Mouse (Mus musculus) spleen, embryonic (tissue): Measurements from ENCODE around the gene Rad51b.

Experiments
- CTCF ChIA-PET: fragments of 350-600 bp; sonication (Branson Sonifier 250); formaldehyde crosslinking; loops from one replicate; lab custom pipeline; 2022; lab: Charles Lee

The Rad51b gene

DNA sequence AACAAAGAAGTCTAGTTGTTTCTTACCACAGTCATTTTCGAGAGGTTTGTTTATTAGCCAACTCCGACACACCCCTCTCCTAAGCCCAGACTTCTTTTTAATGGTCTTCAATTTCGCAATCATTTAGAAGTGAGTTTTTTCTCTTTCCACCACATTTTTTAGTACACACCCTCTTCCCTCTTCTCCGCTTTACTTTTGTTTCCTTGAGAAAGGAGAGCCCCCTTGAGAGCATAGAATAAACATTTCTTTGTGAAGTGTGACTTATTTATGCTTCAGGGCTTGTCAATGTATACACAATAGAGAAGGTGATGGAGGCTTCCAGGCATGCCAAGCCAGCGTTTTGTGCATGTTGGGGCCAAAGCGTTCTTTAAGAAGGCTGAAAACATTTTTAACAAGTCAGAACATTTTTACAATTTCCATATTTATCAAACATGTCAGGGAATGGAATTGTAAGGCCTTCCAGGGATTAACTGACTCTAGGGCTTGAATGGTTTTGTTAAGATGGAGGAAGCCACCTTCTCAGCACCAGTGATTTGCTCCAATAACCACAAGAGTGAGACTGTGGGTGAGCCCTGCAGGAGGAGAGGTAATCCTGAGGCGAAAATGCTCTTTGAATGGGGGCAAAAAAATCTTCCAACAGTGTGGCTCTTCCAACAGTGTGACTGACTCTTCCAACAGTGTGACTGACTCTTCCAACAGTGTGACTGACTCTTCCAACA is 136.8 kb downstream of the Rad51b start:
- CTCF ChIA-PET, result no interaction called here

DNA sequence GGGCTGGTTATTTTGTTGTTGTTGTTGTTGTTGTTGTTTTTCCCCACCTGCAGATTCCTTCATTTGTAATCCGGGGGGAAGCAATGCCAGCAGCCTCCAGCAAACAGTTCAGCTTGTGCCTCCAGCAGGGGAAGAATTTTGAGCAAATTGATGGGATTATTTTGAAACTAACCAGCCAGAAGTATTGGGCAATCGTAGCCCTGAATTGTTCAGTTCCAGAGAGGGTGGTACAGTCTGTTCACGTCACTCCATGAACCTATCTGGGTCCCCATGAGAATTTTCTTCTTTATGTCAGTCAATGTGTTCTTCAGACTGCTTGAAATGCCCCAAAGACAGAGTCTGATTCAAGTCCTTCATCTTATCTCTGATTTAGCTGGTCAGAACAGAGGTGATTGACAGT is 138.4 kb downstream of the Rad51b start:
- CTCF ChIA-PET, result interaction anchor here (0.9 kb wide), 1 partner anchor 89 kb away, joined by 3 read pairs; no protein-coding TSS in a partner anchor

DNA sequence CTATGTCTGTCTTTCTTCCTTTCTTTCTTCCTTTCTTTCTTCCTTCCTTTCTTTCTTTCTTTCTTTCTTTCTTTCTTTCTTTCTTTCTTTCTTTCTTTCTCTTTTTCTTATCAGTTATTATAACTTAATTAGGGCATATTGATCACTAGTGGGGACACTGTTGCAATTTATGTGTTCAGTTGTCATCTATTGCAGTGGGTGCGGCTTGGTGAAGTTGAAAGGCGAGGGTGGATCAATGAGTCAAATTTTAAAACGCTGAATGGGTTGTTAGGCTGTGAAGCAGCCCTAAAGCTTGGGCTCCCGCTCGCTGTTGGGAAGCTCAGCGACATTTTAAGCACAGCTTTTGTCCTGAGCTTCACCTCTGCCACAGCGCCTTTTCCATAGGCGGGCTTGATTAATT is 139.0 kb downstream of the Rad51b start:
- CTCF ChIA-PET, result interaction anchor here (0.7 kb wide), 1 partner anchor 852 kb away, joined by 10 read pairs; no protein-coding TSS in a partner anchor

DNA sequence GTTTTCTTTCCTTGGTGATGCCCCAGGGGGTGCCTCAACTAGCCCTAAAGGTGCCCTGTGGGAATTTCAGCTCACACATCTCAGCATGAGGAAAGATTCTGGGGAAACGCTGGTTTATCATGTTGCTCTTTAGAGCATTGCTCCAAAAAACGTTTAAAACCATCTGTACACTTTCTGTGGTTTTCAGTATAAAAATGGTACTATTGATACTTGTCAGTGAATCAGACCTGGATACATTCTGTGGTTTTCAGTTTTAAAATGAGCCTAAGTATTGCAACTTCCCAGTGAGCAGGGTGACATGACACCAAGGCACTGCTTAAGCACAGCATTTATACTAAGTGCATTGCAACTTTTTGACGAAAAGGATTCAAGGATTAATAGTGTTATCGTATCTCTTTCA is 139.8 kb downstream of the Rad51b start:
- CTCF ChIA-PET, result no interaction called here

DNA sequence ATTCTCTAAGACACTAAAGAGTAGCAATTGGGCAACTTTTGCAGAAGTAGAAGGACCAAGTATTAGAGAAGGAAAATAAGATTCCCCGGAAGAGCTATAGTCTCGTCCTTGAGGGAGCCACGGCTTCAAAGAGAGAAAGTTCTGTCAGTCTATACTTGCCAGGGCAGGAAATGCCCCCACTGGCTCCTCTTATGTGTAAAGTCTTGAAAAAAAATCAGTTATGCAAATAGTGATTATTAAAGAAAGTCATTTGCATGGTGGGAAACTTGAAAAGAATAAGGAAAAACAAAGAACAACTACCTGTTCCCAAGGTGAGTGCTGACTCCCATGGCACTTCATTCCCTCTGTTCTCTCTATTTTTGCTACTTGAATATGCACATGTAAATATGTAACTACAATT is 140.5 kb downstream of the Rad51b start:
- CTCF ChIA-PET, result no interaction called here

DNA sequence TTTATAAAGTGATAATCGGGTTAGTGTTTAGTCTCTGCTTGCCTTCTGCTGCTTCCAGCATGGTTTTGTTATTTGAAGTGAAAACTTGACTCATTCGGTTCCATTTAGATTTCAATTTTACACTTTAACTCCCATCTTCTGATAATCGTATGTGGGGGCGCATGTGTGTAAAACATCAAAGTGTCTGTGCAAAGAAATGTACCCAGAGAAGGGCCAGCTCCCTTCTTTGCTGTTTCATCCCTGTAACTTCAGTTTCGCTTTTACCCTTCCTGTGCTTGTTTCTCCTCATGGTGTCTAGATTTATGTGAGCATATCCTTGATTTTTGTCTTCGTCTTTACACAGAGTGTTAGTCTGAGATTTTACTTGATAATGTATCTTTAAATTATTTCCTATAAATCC is 142.9 kb downstream of the Rad51b start:
- CTCF ChIA-PET, result no interaction called here

DNA sequence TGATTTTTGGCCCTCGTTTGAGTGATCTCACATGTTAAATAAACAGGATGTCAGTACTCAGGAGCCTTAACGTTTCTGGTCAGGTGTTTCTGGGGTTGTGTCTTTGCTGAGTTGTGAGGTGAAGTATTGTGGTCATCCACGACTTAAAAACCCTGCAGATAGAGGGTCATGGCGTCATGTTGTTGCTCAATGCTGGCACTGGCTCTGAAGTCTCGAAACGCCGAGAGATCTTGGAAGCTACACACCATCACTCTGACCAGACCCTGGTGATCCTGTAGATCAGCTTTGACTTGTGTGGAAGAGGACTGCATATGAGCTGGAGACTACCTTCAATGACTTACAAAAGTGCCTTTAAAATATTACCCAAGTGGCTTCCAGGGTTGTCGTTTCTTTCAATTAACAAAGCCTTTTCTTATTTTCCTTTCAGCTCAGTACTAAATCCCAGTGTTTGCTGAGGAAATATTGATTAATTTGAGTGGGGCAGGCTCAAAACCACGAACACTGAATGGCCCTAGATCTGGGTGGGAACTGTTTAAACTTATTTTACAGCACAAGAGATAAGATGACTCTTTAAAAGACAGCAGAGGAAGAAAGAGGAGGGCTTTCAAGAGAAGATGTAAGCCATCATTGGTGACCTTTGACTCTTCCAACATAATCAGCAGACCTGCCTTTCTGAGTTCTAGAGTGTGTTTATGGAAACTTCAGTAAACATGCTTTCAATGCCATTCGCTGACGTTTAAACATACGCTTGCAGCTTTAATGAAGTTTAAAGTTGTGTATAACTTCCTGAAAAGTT is 144.3 kb downstream of the Rad51b start:
- CTCF ChIA-PET, result interaction anchor here (0.5 kb wide), 1 partner anchor 278 kb away, joined by 6 read pairs; no protein-coding TSS in a partner anchor

DNA sequence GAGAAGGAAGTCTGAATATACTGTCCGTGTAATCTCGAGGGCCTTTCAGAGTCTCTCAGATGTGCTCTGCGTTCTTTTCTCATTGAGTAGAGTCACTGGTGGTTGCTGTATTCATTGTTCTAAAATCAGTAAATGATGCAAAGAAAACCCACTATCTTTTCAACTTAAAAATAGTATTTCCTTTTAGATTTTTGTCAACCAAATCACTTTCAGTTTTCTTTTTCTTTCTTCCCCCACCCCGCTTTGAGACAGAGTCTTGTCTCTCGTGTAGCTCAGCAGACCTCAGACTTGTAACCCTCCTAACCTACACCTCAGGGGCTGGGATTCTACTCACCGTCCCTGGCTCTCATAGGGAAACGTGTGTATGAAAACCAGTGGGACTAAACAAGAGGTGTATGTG is 145.0 kb downstream of the Rad51b start:
- CTCF ChIA-PET, result no interaction called here

DNA sequence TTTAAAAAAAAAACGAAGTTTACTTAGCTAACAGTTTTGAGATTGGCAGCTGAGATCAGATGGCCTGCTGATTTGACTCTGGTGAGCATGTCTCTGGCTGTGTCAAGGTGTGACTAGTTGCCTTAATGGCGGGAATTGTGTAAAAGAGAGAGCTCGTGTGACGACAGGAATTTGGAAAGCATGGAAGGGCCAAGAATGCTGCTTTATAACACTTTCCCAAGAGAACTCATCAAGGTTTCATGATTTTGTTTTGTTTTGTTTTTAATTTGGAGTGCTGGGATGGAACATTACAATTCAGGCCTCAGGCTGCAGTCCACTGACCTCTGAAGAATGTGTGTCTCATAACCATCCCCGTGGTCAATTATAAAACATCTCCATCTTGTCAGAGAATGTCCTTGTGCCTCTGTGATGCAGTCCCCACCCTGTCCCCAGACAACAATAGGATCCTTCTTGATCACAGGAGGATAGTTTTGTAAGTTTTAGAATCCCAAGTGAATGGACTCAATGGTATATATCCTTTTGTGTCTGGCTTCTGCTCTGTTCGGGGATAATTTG is 145.8 kb downstream of the Rad51b start:
- CTCF ChIA-PET, result interaction anchor here (0.7 kb wide), 1 partner anchor 669 kb away, joined by 3 read pairs; no protein-coding TSS in a partner anchor

DNA sequence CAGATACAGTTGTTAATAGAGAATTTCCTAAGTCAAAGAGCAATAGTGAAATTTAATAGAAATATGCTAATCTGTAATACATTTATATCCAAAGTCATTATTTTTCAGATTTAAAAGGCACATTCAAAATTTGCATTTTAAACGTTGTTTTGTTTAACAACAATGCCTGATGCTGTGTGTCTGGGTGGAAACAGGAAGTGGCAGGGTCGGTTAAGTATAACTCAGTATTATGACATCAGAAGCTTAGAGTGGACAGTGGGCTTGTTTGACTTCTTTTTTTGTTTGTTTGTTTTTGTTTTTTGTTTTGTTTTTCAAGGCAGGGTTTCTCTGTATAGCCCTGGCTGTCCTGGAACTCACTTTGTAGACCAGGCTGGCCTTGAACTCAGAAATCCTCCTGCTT is 147.6 kb downstream of the Rad51b start:
- CTCF ChIA-PET, result interaction anchor here (1.1 kb wide), 1 partner anchor 15 kb away, joined by 3 read pairs; no protein-coding TSS in a partner anchor

DNA sequence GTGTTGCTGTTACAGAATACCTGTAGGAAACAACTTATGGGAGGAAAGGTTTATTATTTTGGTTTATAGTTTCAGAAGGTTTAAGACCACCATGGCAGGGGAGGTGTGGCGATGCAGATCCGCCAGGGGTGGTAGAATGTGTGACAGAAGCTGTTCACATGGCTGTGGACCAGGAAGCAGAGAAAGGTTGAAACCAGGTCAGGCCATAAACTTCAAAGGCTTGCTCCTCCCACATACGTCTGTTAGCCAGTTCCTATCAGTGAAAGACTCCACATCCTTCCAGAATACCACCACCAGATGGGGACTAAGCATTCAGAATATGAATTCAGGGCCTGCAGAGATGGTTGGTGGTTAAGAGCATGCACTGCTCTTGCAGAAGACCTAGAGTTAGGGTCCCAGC is 150.0 kb downstream of the Rad51b start:
- CTCF ChIA-PET, result no interaction called here

DNA sequence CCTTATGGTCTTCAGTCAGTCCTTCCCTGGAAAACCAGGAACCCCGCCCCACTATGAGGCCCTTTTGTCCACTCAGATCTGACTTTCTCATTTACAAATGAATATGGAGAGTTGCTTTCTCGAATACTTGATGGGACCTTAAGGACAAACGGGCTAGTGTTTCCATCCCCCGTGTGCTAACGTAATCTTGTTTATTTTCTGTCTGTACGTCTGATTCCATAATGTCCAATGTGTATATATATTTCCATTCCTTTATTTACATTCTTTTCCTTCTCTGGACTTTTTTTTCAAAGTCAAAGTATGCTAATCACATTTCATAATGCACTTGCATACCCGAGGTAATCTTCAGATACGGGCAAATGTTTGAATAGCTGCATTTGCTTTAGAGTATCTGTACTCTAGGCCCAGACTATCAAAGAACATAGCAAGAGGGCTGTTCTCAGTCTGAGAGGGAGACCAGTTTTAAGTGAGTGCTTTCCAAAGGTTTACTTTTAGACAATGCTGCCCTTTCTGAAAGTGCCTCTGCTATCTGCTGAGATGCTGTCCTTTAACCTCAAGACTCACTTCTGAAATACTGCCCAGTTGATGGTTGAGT is 152.8 kb downstream of the Rad51b start:
- CTCF ChIA-PET, result no interaction called here

DNA sequence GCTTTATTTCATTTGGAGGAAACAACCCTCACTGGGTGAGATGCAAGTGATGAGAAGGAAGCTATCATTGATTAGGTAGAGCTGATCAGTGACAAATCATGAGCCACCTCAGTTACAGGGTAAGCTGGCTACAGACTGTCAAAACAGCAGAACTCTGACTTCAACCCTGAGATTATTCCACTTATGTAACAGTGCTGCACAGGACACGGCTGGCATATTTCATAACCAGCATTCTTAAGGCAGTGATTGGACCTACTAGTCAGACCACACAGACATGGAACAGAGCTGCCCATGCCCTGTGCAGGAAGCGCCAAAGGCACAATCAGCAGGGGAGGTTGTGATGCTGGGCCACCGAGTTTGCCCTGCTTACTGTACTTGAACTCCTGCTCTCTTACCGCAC is 155.8 kb downstream of the Rad51b start:
- CTCF ChIA-PET, result no interaction called here

DNA sequence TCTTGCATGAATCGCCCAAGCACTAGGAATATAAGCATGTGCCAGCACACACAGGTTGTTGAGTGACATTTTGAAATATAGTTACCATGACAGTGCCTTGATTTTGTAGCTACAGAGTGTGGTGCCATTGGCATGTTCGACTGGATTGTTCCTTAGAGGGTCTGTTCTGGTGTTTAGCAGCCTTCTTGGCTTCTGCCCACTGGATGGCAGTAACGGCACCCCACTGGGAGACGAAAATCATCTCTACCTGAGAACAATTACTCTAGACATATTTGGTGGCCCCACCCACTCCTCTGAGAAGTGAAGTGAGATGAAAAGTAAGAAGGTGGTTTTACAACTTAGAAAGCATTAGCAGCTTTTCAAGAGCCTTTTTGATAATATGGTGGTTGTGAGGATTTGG is 156.9 kb downstream of the Rad51b start:
- CTCF ChIA-PET, result no interaction called here

DNA sequence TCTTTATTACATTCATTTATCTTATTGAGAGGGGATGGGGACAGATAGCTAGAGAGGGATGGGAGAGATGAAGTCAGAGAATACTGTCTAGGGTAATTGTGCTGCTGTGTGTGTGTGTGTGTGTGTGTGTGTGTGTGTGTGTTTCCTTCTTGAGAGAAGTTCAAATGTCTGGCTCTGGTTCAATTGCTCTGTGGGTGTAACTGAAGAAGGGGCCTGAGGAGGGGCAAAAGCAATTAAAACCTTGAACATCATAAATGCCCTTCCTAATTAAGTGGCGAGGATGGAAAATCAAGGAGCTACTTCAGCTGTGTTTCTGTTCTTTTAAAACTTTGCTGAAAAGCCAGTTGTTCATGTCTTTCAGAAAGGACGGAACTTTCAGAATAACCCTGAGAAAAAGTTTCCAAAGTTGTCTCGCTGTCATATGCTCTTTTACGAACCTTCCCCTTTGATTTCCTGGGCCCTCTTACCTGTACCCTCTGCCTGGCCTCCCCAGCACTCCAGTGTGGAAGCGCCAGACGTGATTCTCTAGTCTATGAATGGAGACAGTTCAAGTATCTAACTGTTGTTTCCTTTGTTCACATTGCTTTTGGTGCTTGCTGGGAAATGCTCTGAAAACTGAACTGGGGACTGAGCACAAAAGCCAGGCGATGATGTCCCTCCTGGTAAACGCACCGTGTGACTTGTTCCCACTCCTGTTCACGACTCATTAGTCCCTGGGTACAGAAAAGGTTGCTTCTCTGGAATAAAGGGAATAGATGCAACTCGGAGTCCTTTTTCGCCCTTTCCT is 158.2 kb downstream of the Rad51b start:
- CTCF ChIA-PET, result no interaction called here

DNA sequence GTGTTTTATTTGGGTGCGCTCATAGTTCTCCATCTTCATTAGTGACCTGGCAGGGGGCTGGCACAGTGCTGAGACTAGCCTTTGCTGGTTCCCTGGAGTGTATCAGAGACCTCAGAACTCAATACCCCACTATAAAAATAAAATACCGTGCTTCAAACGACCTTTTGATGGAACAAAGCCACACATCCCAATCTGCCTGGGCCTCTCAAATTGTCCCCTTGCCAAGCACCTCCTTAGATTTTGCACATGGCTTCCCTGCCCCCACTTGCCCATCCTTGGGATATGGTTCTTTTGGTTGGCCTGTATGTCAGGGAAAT is 158.7 kb downstream of the Rad51b start:
- CTCF ChIA-PET, result no interaction called here

DNA sequence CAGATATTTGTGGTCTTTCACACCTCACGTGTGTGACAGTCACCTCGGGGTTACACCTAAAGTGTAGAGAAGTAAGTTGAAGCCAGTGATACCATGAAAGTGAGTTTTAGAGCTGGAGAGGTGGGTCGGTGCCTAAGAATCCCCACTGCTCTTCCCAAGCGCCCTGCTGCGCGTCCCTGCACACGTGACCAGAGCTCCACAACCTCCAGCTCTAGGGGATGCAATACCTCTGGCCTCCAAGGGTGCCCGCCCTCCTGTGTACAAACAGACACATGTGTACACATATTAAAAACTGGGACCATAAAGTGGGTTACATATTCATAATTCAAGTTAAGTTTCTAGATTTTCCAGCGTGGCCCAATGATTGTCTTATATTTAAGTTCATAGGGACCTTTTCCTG is 159.2 kb downstream of the Rad51b start:
- CTCF ChIA-PET, result no interaction called here

DNA sequence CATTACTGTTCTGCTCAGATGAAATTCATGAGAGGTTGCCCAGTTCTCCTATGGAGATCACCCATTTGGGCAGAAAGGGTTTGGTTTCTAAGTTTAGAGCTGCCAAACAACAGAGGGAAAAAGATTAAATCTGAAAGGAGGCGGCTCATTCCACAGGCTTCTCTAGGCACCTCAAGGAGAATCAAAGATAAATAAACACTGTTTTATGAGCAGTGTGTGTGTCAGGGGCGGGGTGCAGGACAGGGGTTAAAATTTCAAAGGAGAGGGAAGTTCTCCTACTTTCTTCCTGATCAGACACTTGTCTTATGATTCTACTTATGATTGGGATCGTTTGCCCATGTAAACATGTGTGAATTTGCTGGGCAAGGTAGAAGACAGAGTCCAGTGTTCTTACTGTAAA is 166.3 kb downstream of the Rad51b start:
- CTCF ChIA-PET, result no interaction called here

DNA sequence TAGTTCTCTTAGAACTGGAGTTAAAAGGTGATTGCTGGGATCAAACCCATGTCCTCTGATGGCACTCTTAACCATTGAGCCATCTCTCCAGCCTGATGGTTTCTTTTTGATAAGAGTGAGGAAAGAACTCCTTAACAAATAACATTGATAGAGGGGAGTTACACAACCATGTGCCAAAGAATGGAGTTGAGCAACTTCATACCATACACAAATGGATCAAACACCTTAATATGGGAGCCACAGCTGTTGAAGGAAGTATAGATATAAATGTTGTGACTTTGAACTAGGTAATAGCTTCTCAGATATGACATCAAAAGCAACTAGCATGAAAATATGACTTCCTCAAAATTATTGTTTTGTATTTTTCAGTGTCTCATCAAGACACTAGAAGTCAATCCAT is 173.0 kb downstream of the Rad51b start:
- CTCF ChIA-PET, result no interaction called here

DNA sequence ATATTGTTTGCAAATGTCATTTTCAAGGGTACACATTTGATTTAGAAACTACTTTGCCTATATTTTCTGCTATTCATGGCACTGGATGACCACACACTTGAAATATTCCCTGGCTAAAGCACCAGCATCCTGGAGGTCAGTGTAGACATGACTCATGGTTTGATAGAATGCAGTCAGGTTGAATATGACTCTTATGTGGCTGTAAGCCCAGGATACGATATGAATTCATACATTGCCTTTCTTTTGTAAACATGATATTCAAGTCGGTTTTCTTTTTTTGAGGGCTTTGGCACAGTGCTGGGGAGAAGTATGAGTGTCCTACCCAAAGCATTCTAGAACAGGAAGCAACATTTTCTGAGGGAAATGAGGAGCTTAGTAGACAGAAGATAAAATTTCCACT is 174.8 kb downstream of the Rad51b start:
- CTCF ChIA-PET, result no interaction called here

DNA sequence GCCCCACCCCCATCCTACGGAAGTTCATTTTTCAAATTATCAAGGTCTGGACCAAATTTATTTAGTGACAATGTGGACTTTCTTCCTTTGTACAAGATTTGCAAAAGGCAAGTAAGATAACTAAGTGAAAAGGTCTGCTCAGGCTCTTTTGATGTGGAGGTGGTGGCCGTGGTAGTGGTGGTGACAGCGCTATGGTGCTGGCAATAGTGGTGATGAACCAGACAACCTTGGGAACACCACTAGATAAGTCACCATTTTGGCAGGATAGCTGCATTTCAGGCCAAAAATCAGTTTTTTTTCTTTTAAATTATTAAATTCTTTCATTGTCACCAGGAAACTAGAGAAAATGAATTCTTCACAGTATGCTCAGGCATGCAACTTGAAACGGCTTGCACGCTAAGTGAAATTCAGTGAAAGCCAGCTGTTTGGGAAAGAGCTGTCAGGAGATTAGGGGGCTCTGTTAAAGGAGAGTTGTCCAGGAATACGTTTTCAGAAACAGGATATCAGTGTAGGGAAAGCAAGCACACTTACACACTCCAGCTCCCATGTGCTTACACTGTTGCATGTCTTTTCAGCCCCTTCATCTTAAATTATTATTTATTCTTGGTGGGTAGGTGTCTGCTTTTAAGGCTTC is 179.4 kb downstream of the Rad51b start:
- CTCF ChIA-PET, result no interaction called here
